Mouse (Mus musculus): ENCODE results near the gene Fkbp11.
A peak's percentile ranks its signal among the peaks of the same experiment; 100 is the strongest.
"Not testable (repeated sequence)": the region's sequence is repeated elsewhere in the genome, so short reads cannot be mapped to it uniquely, and the experiment has no call there.

The Fkbp11 gene

GRCm38 (mm10) chr15:98727443-98728321 lies at the start of gene Fkbp11:
Fkbp11 (minus strand) TSS chr15:98728198.
- peak; percentile 65 for DNase-seq

- no peak for DNase-seq
These were observed 49.8 kb upstream of the Fkbp11 start, which contains the start of gene Wnt10b for GRCm38 (mm10) chr15:98777762-98778161. Wnt10b (minus strand) TSS chr15:98778150.

GRCm38 (mm10) chr15:98777005-98777616 lies 49.1 kb upstream of the Fkbp11 start:
- DNase-seq = no peak

GRCm38 (mm10) chr15:98776280-98777004 lies 48.4 kb upstream of the Fkbp11 start:
- DNase-seq = peak; percentile 27

- DNase-seq = no peak
These were observed 47.5 kb upstream of the Fkbp11 start for GRCm38 (mm10) chr15:98775533-98775932.

- DNase-seq = no peak
These were observed 46.1 kb upstream of the Fkbp11 start for GRCm38 (mm10) chr15:98774096-98774495.

GRCm38 (mm10) chr15:98772511-98773211 lies 44.7 kb upstream of the Fkbp11 start:
- DNase-seq = peak; percentile 42

- no peak for DNase-seq
These were observed 43.9 kb upstream of the Fkbp11 start for GRCm38 (mm10) chr15:98771813-98772425.

GRCm38 (mm10) chr15:98768259-98768658 lies 40.3 kb upstream of the Fkbp11 start:
- no peak for DNase-seq

GRCm38 (mm10) chr15:98765929-98766328 lies 37.9 kb upstream of the Fkbp11 start:
- DNase-seq = no peak

GRCm38 (mm10) chr15:98762670-98763529 lies 34.9 kb upstream of the Fkbp11 start, which contains the start of gene Arf3:
Arf3 (minus strand) TSS chr15:98763214.
- DNase-seq = peak; percentile 91

GRCm38 (mm10) chr15:98762201-98762621 lies 34.2 kb upstream of the Fkbp11 start:
- peak; percentile 77 for DNase-seq

- DNase-seq = no peak
These were observed 26.1 kb upstream of the Fkbp11 start for GRCm38 (mm10) chr15:98754125-98754524.

- no peak for DNase-seq
These were observed 25.0 kb upstream of the Fkbp11 start for GRCm38 (mm10) chr15:98753021-98753423.

GRCm38 (mm10) chr15:98749093-98749492 lies 21.1 kb upstream of the Fkbp11 start:
- no peak for DNase-seq

- DNase-seq = no peak
These were observed 19.3 kb upstream of the Fkbp11 start for GRCm38 (mm10) chr15:98747296-98747695.

- no peak for DNase-seq
These were observed 18.5 kb upstream of the Fkbp11 start for GRCm38 (mm10) chr15:98746344-98746965.

- DNase-seq = not testable (repeated sequence)
These were observed 15.9 kb upstream of the Fkbp11 start for GRCm38 (mm10) chr15:98743863-98744262.

- DNase-seq = no peak
These were observed 14.9 kb upstream of the Fkbp11 start for GRCm38 (mm10) chr15:98742766-98743428.

- no peak for DNase-seq
These were observed 12.2 kb upstream of the Fkbp11 start for GRCm38 (mm10) chr15:98740219-98740618.
